Mouse (Mus musculus) limb, embryonic 13.5 days (tissue): ENCODE data around the gene Ipmk. TPM values are rescaled to one million over a fixed set of nuclear protein-coding genes. Genes with fewer than 3 reads are reported as not detected.
"Not testable (repeated sequence)": the region's sequence is repeated elsewhere in the genome, so short reads cannot be mapped to it uniquely, and the experiment has no call there.

ENCODE experiments used
- ATAC-seq: fragments of 200-750 bp; cut with Nextera tagmentation; 2 replicates; pipeline ENCODE4 v1.8.0; 2017; ENCODE audit warnings: low read depth, moderate number of reproducible peaks, moderate TSS enrichment; ENCODE audit not compliant: low FRiP score
- H3K27ac ChIP-seq: fragments of 300-500 bp; sonication (generic); 2 replicates; pipeline ENCODE4 v1.5.1; 2015; ENCODE audit warnings: inconsistent platforms, mild to moderate bottlenecking, moderate library complexity
- H3K27me3 ChIP-seq: fragments of 300-500 bp; sonication (generic); 2 replicates; pipeline ENCODE4 v1.6.1; 2015; ENCODE audit warnings: mild to moderate bottlenecking, inconsistent platforms
- H3K36me3 ChIP-seq: fragments of 300-500 bp; sonication (generic); 2 replicates; pipeline ENCODE4 v1.6.1; 2015; ENCODE audit warnings: inconsistent platforms, mild to moderate bottlenecking, moderate library complexity
- H3K4me1 ChIP-seq: fragments of 300-500 bp; sonication (generic); 2 replicates; pipeline ENCODE4 v1.6.1; 2015; ENCODE audit warnings: inconsistent platforms
- H3K4me2 ChIP-seq: fragments of 300-500 bp; sonication (generic); replicated peaks from 2 replicates; pipeline ENCODE4 v1.6.1; 2015; ENCODE audit warnings: inconsistent platforms, mild to moderate bottlenecking, moderate library complexity
- H3K4me3 ChIP-seq: fragments of 300-500 bp; sonication (generic); 2 replicates; pipeline ENCODE4 v1.5.1; 2015; ENCODE audit warnings: moderate library complexity, mild to moderate bottlenecking, inconsistent platforms
- H3K9ac ChIP-seq: fragments of 300-500 bp; sonication (generic); 2 replicates; pipeline ENCODE4 v1.6.1; 2015; ENCODE audit warnings: mild to moderate bottlenecking, inconsistent platforms
- H3K9me3 ChIP-seq: fragments of 300-500 bp; sonication (generic); 2 replicates; pipeline ENCODE4 v1.6.1; 2016; ENCODE audit warnings: inconsistent platforms
- WGBS: fragments of 180-500 bp; shearing (Covaris S2); methylation state at CpG from one replicate; pipeline ENCODE4 v1.1.7; 2015; 5-methylcytosine and 5-hydroxymethylcytosine counted together
- polyA plus RNA-seq: library from polyadenylated mRNA; unstranded; fragments of >200 nt; fragmentation: Nextera tagmentation; extraction: Ambion mirVana; gene quantifications from 2 replicates; pipeline ENCODE4 v1.2.1, GENCODE M21; 2015

The Ipmk gene
- polyA plus RNA-seq, 1 experiment from 2014 or later: 11.2 TPM

DNA sequence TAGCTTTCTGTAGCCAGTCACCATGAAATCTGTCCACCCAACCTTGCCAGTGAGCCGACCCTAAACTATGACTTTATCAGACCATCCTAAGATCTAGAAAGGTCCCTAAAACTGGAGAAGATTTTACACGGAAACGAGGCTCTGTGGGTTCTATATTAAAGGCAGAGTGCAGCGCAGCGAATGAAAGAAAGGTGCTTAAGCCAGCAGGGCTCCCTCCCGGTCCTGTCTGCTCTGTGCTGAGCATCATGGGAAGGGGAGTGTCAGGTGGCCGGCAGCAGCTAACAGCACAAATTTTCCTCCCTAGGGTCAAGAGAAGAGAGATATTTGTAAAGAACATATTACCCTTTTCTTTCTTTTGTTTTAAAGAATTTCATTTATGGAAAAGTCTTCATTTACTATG is 34.5 kb downstream of the Ipmk start:
- no peak for ATAC-seq
- no peak overlapping the region for H3K4me2 ChIP-seq
- H3K9ac ChIP-seq: no peak overlapping the region
- H3K9me3 ChIP-seq: no peaks in the 10 kb centered on the region
- H3K27me3 ChIP-seq: no peaks in the 10 kb centered on the region
- peaks cover 30% of the 10 kb centered on the region for H3K36me3 ChIP-seq
- H3K4me3 ChIP-seq: no peak overlapping the region
- WGBS: 64% methylated on average over 7 of the region's 7 CpGs
- H3K4me1 ChIP-seq: peaks cover 10% of the 10 kb centered on the region; the same call in 1 of the 2 replicates
- no peak overlapping the region for H3K27ac ChIP-seq

DNA sequence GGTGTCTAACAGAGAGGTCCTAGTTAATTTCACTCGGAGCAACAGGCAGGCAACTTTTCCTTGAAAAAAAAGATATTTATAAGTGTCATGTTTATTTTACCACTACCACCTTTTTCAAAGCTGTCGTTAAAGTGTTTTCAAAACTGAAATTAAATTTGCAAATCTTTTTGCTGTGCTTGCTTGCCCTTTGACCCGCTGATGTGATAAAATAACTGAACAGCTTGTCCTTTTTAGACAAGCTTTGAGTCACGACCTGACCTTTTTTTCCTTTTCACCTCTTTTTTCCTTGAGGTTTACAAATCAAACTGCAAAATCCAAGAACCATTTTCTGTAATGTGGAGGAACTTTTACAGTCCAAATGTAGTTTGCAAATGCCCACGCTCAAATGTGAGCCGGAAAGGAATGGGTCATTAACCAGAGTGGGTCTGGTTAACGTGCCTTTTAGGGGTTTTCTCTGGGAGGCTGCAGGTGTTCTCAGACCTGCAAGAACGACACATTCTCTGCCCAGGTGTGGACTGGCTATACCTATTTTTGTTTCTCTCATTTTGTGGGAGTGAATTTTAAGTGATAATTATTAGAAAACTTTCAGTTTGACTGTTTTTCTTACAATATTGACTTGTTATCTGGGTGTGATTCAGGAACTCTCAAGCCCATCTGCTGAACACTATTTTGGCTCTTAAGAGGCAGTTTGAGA is 35.4 kb downstream of the Ipmk start:
- Histone ChIP-seq H3K9ac (no peak overlapping the region), H3K27me3 (no peaks in the 10 kb centered on the region), H3K4me3 (no peak overlapping the region), H3K4me2 (no peak overlapping the region), H3K9me3 (no peaks in the 10 kb centered on the region), H3K36me3 (peaks cover 26% of the 10 kb centered on the region), H3K27ac (no peak overlapping the region), H3K4me1 (peaks cover 10% of the 10 kb centered on the region; the same call in 1 of the 2 replicates)
- ATAC-seq: no peak
- WGBS: 38% methylated on average over 8 of the region's 8 CpGs

DNA sequence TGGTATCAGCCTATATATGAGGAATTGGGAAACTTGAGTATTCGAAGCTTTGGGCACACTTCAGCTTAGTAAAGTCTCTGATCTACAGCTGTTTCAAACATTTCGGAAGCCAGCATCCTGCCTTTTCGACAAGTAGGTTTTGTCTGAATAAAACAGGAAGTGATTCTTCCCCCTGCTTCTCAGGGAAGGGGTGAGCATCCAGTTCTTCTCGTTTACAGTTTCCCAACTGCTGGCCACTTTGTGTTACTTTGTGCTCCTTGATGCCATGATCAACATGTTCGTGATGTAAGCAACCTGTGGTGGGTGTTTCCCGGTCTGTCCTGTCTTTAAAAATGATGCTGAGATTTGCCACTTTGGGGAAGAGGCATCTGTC is 36.0 kb downstream of the Ipmk start:
- not testable (repeated sequence) for H3K4me3 ChIP-seq, H3K9me3 ChIP-seq, ATAC-seq, H3K27ac ChIP-seq, H3K4me1 ChIP-seq, H3K4me2 ChIP-seq, H3K27me3 ChIP-seq, H3K9ac ChIP-seq
- peaks cover 22% of the 10 kb centered on the region for H3K36me3 ChIP-seq
- WGBS: 75% methylated on average over 6 of the region's 6 CpGs

GRCm38 (mm10) chr10:71384159-71385044 is 36.8 kb downstream of the Ipmk start:
- Histone ChIP-seq H3K4me2 (no peak overlapping the region), H3K9me3 (no peaks in the 10 kb centered on the region), H3K36me3 (peaks cover 13% of the 10 kb centered on the region), H3K4me3 (no peak overlapping the region), H3K27me3 (no peaks in the 10 kb centered on the region), H3K4me1 (peaks cover 10% of the 10 kb centered on the region; the same call in 1 of the 2 replicates), H3K27ac (no peak overlapping the region), H3K9ac (no peak overlapping the region)
- WGBS: 69% methylated on average over 19 of the region's 19 CpGs
- no peak for ATAC-seq

DNA sequence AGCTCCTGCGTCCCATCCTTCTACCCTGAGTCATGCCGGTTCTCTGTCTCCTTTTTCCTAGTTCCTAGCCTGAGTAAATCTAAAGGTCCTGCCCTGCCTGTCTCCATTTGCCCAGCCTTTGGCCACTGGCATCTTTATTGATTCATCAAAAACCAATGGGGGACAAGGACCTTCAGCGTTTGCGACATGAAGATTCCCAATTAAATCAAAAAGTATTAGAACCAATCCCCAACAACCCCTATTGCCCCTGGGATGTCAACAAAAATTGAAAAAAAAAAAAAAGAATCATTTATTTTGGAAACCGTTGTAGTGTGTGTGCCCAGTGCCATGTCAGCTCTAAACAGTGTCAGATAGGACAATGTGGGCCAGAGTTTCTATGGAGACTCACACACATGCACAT is 41.7 kb downstream of the Ipmk start:
- Histone ChIP-seq H3K36me3 (no peaks in the 10 kb centered on the region), H3K27me3 (no peaks in the 10 kb centered on the region), H3K4me1 (peaks cover 4% of the 10 kb centered on the region; the same call in 1 of the 2 replicates), H3K4me2 (no peak overlapping the region), H3K27ac (no peak overlapping the region), H3K9ac (no peak overlapping the region), H3K4me3 (no peak overlapping the region), H3K9me3 (peaks cover 9% of the 10 kb centered on the region; the same call in 1 of the 2 replicates)
- WGBS: 93% methylated on average over 5 of the region's 5 CpGs
- no peak for ATAC-seq

DNA sequence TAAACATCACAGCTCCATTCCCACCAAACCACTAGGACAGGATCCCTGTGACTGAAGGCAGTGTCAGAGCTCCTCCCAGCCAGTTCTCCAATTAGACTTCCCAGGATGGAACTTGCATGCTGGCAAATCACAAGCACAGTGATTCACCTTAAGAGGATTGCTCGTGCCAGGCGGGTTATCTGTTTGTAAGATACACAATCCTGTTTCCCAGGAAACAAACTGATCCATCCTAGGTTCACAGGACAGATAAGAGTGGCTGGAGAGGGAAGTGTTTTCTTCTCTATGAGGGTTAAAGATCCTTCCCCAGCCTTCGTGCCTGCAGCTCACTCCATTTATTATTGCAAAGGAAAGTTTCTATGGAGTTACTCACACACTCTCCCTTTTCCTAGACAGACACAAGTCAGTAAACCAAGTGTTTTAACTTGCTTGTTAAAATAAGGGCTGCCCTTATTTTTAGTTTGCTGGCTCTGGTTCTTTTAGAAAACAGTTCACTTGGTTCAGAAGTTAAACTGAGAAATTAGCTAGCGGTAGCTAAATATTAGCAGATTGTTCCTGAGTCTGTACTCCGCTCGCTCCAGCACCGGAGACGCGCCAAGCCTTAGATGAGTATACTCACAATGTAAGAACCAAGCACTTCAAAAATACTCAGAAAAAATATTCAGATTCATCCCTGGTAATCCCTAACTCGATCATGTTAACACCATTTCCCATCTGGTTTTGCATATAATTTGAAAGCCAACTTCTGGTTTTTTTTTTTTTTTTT is 51.0 kb downstream of the Ipmk start:
- ATAC-seq: no peak
- H3K4me2 ChIP-seq: no peak overlapping the region
- no peaks in the 10 kb centered on the region for H3K4me1 ChIP-seq
- H3K27me3 ChIP-seq: no peaks in the 10 kb centered on the region
- H3K36me3 ChIP-seq: no peaks in the 10 kb centered on the region
- no peak overlapping the region for H3K27ac ChIP-seq
- no peaks in the 10 kb centered on the region for H3K9me3 ChIP-seq
- H3K4me3 ChIP-seq: no peak overlapping the region
- 75% methylated on average over 10 of the region's 10 CpGs for WGBS
- H3K9ac ChIP-seq: no peak overlapping the region

- H3K4me2 ChIP-seq: no peak overlapping the region
- no peak overlapping the region for H3K9ac ChIP-seq
- H3K4me3 ChIP-seq: no peak overlapping the region
- ATAC-seq: no peak
- no peaks in the 10 kb centered on the region for H3K4me1 ChIP-seq
- H3K27ac ChIP-seq: no peak overlapping the region
- WGBS: 69% methylated on average over 8 of the region's 8 CpGs
- no peaks in the 10 kb centered on the region for H3K9me3 ChIP-seq
- no peaks in the 10 kb centered on the region for H3K27me3 ChIP-seq
- no peaks in the 10 kb centered on the region for H3K36me3 ChIP-seq
These were observed 51.8 kb downstream of the Ipmk start for GRCm38 (mm10) chr10:71399399-71399798.

DNA sequence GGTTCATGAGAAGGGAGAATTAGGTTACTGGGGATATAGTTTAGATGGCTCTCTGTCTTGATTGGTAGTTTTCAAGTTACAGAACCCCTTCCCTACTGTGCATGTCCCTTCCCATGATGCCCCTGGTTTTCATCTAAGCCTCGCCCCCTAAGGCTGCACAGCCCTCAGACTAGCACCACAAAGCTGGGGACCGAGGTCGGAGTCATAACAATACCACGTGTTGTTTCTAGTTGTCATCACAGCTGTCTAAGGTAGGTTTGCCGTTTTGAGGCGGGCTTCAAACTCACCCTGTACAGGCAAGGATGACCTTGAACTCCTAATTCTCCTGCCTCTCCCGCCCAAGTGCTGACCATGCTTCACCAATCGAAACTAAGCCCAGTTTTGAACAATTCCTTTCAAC is 52.4 kb downstream of the Ipmk start:
- Histone ChIP-seq H3K27me3 (no peaks in the 10 kb centered on the region), H3K4me2 (no peak overlapping the region), H3K27ac (no peak overlapping the region), H3K4me1 (no peaks in the 10 kb centered on the region), H3K36me3 (no peaks in the 10 kb centered on the region), H3K9ac (no peak overlapping the region), H3K9me3 (no peaks in the 10 kb centered on the region), H3K4me3 (no peak overlapping the region)
- 84% methylated on average over 8 of the region's 8 CpGs for WGBS
- no peak for ATAC-seq

DNA sequence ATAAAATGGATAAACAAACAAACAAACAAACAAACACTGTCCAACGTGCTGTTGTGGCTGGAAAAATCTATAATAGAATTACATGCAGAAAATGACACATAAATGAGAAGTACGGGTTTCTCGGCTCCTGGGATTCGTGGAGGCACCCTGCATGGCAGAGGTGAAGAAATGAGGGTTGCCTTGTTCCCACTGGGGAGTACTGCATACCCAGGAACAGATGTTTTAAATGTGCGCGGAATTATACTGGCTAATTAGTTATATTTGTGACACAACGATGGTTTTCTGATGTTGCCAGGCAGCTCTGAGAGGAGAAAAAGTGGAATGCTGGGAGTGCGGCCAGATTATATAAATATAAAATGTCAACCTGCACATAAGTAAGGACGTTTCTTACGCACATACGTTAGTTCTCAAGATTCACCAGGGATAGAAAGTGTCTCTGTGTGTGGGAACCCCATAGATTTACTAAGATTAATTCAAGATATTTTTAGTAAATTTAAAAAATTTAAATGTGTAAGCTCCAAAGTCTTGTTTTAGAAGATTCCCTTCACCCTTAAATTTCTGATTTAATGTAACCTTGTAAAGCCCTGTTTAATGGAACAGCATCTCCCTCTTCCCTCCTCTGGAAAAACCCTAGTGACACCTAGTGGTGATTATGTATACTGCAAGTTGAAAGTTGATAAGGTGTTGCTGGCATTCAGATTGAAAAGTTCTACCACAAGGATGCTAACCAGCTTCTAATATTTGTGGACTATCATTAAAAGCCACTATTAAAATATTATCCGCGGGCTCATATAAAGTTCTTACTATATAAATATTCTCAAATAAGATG is 53.5 kb downstream of the Ipmk start:
- no peak for ATAC-seq
- 55% methylated on average over 13 of the region's 13 CpGs for WGBS
- Histone ChIP-seq H3K9ac (no peak overlapping the region), H3K36me3 (no peaks in the 10 kb centered on the region), H3K27ac (no peak overlapping the region), H3K4me2 (no peak overlapping the region), H3K4me1 (no peaks in the 10 kb centered on the region), H3K4me3 (no peak overlapping the region), H3K27me3 (no peaks in the 10 kb centered on the region), H3K9me3 (no peaks in the 10 kb centered on the region)

DNA sequence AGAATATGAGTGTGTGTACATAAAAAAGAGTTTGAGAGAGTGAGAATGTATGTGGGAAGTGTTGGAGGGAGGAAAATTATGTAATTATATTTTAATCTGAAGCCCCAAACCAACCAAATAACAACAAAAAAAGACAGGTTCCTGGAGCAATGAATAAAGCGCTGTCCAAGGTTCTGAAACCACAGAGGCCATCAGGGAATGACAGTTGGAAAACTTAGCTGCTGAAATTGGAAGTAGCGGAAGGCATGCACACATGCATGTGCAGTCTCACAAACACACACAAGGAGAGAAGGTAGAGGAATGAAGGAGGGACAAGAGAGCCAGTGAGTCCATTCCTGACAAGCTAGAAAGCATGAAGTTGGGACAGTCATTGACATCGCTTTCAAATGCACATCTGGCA is 56.1 kb downstream of the Ipmk start:
- WGBS: 59% methylated on average over 3 of the region's 3 CpGs
- no peak overlapping the region for H3K27ac ChIP-seq
- no peak overlapping the region for H3K4me3 ChIP-seq
- no peak overlapping the region for H3K9ac ChIP-seq
- no peaks in the 10 kb centered on the region for H3K36me3 ChIP-seq
- H3K9me3 ChIP-seq: no peaks in the 10 kb centered on the region
- no peak overlapping the region for H3K4me2 ChIP-seq
- no peaks in the 10 kb centered on the region for H3K27me3 ChIP-seq
- no peaks in the 10 kb centered on the region for H3K4me1 ChIP-seq
- no peak for ATAC-seq

DNA sequence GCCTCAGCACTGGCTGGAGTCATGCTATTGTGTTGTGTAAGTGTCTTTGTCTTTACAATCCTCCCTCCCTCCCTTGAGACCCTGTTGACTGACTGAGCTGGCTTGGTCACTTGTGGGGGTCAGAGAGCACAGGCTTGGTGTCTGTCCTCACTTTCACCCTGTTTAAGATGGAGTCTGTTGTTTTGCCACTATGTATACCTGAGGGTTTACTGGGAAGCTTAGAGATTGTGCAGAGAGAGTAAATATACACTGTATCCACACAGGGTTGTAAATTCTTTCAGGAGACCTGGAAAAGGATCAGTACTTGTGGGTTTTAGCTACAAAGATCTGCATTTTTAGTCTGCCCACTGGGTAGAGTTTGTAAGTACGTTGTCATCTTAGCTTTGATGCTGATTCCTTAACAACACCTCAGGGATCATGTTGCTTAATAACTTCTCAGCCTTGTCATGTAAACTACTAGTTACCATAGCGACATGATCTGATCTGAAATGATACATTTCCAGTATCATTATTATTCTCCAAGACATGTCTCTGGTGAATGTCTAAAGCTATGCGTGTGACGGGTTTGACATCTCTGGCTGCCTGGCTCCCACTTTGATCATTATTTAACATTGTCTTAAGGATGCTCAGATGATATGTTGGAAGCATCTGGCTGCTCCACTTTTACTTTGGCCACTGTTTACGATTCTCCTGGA is 58.1 kb downstream of the Ipmk start:
- Histone ChIP-seq H3K4me2 (no peak overlapping the region), H3K27ac (no peak overlapping the region), H3K27me3 (no peaks in the 10 kb centered on the region), H3K9me3 (no peaks in the 10 kb centered on the region), H3K9ac (no peak overlapping the region), H3K36me3 (no peaks in the 10 kb centered on the region), H3K4me3 (no peak overlapping the region), H3K4me1 (no peaks in the 10 kb centered on the region)
- WGBS: 83% methylated on average over 5 of the region's 5 CpGs
- no peak for ATAC-seq
